In the genomic region with DNA sequence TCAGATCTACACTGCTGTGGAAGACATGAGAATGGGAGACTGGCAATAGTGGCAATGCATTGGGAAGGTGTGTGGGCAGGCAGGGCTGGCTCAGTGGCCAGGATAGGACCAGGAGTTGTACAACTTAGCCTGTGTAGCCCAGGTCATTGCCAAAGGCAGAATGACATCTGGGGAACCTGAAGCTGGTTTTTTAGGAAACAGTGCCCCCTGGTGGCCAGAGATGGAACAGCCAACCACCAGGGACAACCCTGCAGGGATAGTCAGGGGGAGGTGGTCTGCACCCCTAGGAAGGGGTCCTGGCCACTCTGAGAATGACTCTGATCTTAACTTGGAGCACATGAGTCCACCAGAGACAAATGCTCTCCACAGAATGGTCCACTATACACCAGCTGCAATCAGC, we compare ENCODE assay signal across 10 mouse cellular contexts. TPM values are rescaled to one million over a fixed set of nuclear protein-coding genes. Genes with fewer than 3 reads are reported as not detected.
A peak's percentile ranks its signal among the peaks of the same experiment; 100 is the strongest.
DNase-seq lines count a peak whose midpoint lies in the region; ATAC-seq lines count a peak whose summit lies in the region.
"Had no signal": no experiment of that assay in that cellular context is flagged by ENCODE, and none has a peak within 500 bp of the region (broad histone marks: within the 10 kb centered on the region; RNA-seq: fewer than 3 reads in every experiment).

No protein-coding gene starts in this region.

- ATAC-seq in forebrain, embryonic 11.5 days (replicated peaks; ENCODE audit: low FRiP score) = peak; percentile 13; the same call in 1 of the 2 replicates
- ATAC-seq in hindbrain, embryonic 14.5 days (ENCODE audit: low FRiP score) = peak; percentile 10; the same call in 1 of the 2 replicates
- ATAC-seq in liver, embryonic 12.5 days = peak; percentile 3; the same call in 1 of the 2 replicates

- H3K27me3 ChIP-seq in forebrain, embryonic 11.5 days (ENCODE audit: control insufficient read depth, insufficient read depth, low read length) = no peaks in the 10 kb centered on the region
- H3K27me3 ChIP-seq in hindbrain, embryonic 14.5 days (ENCODE audit: control insufficient read depth, insufficient read depth, low read length) = peaks cover 4% of the 10 kb centered on the region; the same call in 1 of the 2 replicates
- peaks cover 5% of the 10 kb centered on the region; the same call in 1 of the 2 replicates for H3K27me3 ChIP-seq in liver, embryonic 12.5 days (replicated peaks)

- H3K9ac ChIP-seq in forebrain, embryonic 11.5 days (ENCODE audit: low read length) = no peak overlapping the region
- no peak overlapping the region for H3K9ac ChIP-seq in hindbrain, embryonic 14.5 days
- H3K9ac ChIP-seq in liver, embryonic 12.5 days = no peak overlapping the region

- no peak overlapping the region for H3K4me3 ChIP-seq in forebrain, embryonic 11.5 days (ENCODE audit: low read depth, low read length)
- no peak overlapping the region for H3K4me3 ChIP-seq in hindbrain, embryonic 14.5 days (replicated peaks; ENCODE audit: low read length)
- H3K4me3 ChIP-seq in liver, embryonic 12.5 days = no peak overlapping the region
- H3K4me3 ChIP-seq: erythroblast, embryonic 14.5 days; myocyte had no signal

- no peaks in the 10 kb centered on the region for H3K9me3 ChIP-seq in forebrain, embryonic 11.5 days (ENCODE audit: control insufficient read depth, low read length)
- no peaks in the 10 kb centered on the region for H3K9me3 ChIP-seq in hindbrain, embryonic 14.5 days (ENCODE audit: control insufficient read depth, low read length)
- no peaks in the 10 kb centered on the region for H3K9me3 ChIP-seq in liver, embryonic 12.5 days (replicated peaks)

- DNase-seq in ovary, postnatal 10 days (ENCODE audit: low spot score) = peak; percentile 51
- no peak for DNase-seq in ovary, adult 18-20 months (ENCODE audit: low spot score)
- peak; percentile 52 to 56 for DNase-seq in adrenal gland, postnatal 4 days (ENCODE audit: low spot score in 2 of 2)
- DNase-seq in forebrain, embryonic 11.5 days (ENCODE audit: low spot score) = peak; percentile 87
- DNase-seq in hindbrain, embryonic 14.5 days (ENCODE audit: low spot score) = peak; percentile 83
- DNase-seq in naive thymus-derived CD4-positive, alpha-beta T cell, adult 2 months (ENCODE audit: low read depth) = peak; percentile 75
- DNase-seq in thymus, postnatal 14 days = peak; percentile 65

- no peaks in the 10 kb centered on the region; the same call in 1 of the 2 replicates for H3K4me1 ChIP-seq in forebrain, embryonic 11.5 days (replicated peaks; ENCODE audit: control insufficient read depth, insufficient read depth, low read length)
- H3K4me1 ChIP-seq in hindbrain, embryonic 14.5 days (replicated peaks; ENCODE audit: control insufficient read depth, insufficient read depth, low read length) = no peaks in the 10 kb centered on the region
- H3K4me1 ChIP-seq in liver, embryonic 12.5 days = peaks cover 10% of the 10 kb centered on the region

- no peak overlapping the region for H3K27ac ChIP-seq in forebrain, embryonic 11.5 days (ENCODE audit: low read depth, low read length)
- no peak overlapping the region for H3K27ac ChIP-seq in hindbrain, embryonic 14.5 days
- H3K27ac ChIP-seq in liver, embryonic 12.5 days = no peak overlapping the region

- no peak overlapping the region for H3K4me2 ChIP-seq in forebrain, embryonic 11.5 days (ENCODE audit: low read depth, low read length, severe bottlenecking)
- no peak overlapping the region for H3K4me2 ChIP-seq in hindbrain, embryonic 14.5 days (replicated peaks)
- no peak overlapping the region for H3K4me2 ChIP-seq in liver, embryonic 12.5 days

- no peaks in the 10 kb centered on the region; the same call in 1 of the 2 replicates for H3K36me3 ChIP-seq in forebrain, embryonic 11.5 days (ENCODE audit: control insufficient read depth, insufficient read depth, low read length)
- H3K36me3 ChIP-seq in hindbrain, embryonic 14.5 days (replicated peaks; ENCODE audit: control insufficient read depth, insufficient read depth) = peaks cover 44% of the 10 kb centered on the region
- H3K36me3 ChIP-seq in liver, embryonic 12.5 days = peaks cover 55% of the 10 kb centered on the region

RNA-seq across cellular contexts. Expression of a gene that starts 14.4 kb away (rescaled TPM):
- total RNA-seq in adrenal gland, postnatal 4 days (2021) = 10 to 100 TPM; 13.4 to 13.7 TPM
- polyA plus RNA-seq in forebrain, embryonic 11.5 days (2014; fragmentation: Nextera tagmentation; extraction: Ambion mirVana) = 5.4 and 6.7 TPM in 2 replicates
- 10.6 and 10.7 TPM in 2 replicates for polyA plus RNA-seq in hindbrain, embryonic 14.5 days (2014; fragmentation: Nextera tagmentation; extraction: Ambion mirVana)
- 15.5 and 18.3 TPM in 2 replicates for polyA plus RNA-seq in liver, embryonic 12.5 days (2016; fragmentation: Nextera tagmentation; extraction: Ambion mirVana)

RNA-seq across cellular contexts. Expression of a gene that starts 24.9 kb away (rescaled TPM):
- 10 to 100 TPM; 52.8 to 65.7 TPM for total RNA-seq in adrenal gland, postnatal 4 days (2021)
- polyA plus RNA-seq in forebrain, embryonic 11.5 days (2014; fragmentation: Nextera tagmentation; extraction: Ambion mirVana) = 40.5 and 42.0 TPM in 2 replicates
- 37.2 and 37.6 TPM in 2 replicates for polyA plus RNA-seq in hindbrain, embryonic 14.5 days (2014; fragmentation: Nextera tagmentation; extraction: Ambion mirVana)
- 21.8 and 23.3 TPM in 2 replicates for polyA plus RNA-seq in liver, embryonic 12.5 days (2016; fragmentation: Nextera tagmentation; extraction: Ambion mirVana)

RNA-seq across cellular contexts. Expression of a gene that starts 40.8 kb away (rescaled TPM):
- total RNA-seq in adrenal gland, postnatal 4 days (2021) = 10 to 100 TPM; 21.9 to 23.2 TPM
- 7.5 and 8.3 TPM in 2 replicates for polyA plus RNA-seq in forebrain, embryonic 11.5 days (2014; fragmentation: Nextera tagmentation; extraction: Ambion mirVana)
- polyA plus RNA-seq in hindbrain, embryonic 14.5 days (2014; fragmentation: Nextera tagmentation; extraction: Ambion mirVana) = 7.1 and 7.8 TPM in 2 replicates
- polyA plus RNA-seq in liver, embryonic 12.5 days (2016; fragmentation: Nextera tagmentation; extraction: Ambion mirVana) = 47.7 and 48.9 TPM in 2 replicates
